Mouse (Mus musculus): ENCODE measurements at regions not wholly inside any gene's neighbourhood (a gene's known extent, or its start where the extent isn't known, plus 50 kb on each side); places are given as distances from the start of the nearest gene placed in this dataset.

GRCm38 (mm10) chr13:118193951-118194696 is 192.3 kb upstream of the B430218F22Rik start:
- TF ChIP-seq EP300 (IDR thresholded peaks at IDR 0.05; ENCODE audit: insufficient read depth, low read depth, low read length) (no peak), CTCF (IDR thresholded peaks at IDR 0.05) (no peak), POLR2A (IDR thresholded peaks at IDR 0.05; ENCODE audit: insufficient read depth, low read depth, low read length) (no peak)

Data from heart, adult 2 months (tissue).